Mouse (Mus musculus): ENCODE data around the gene Fndc8. TPM values are rescaled to one million over a fixed set of nuclear protein-coding genes. Genes with fewer than 3 reads are reported as not detected.

Gene Fndc8
- polyA plus RNA-seq, 1 experiment: 0.08 TPM

DNA sequence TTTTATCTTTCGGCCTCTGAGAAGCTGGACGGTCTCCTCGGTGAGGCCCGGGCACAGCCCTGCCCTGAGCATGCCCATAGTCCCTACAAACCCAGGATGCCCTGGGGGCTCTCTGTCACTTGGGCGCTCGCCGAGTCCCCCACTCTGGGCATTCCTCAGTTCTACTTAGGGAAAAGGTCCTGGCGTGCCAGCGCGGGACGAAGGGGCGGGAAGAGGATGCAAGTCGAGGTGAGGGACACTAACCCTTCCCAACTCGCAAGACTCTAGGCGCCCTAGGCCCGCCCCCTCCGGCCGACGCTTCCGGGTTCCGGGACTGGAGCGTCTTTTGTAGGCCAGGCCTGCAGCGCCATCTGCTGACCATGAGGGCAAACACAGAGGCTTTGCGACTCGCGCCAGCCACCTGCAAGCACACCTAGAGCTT, 1.6 kb upstream of the Fndc8 start, which contains the start of gene Rad51d:
TSS of gene Rad51d (minus strand) at position 273 of the 421 bp plus-strand sequence.
- Histone ChIP-seq H3K4me3 (ENCODE audit: insufficient read depth, poor library complexity, severe bottlenecking) (peak within 1 kb of the TSS; percentile 49), H3K79me3 (ENCODE audit: low read depth) (no peaks in the 10 kb centered on the region), H3K36me3 (ENCODE audit: control insufficient read depth, insufficient read depth) (no peaks in the 10 kb centered on the region), H3K27me3 (ENCODE audit: control insufficient read depth, insufficient read depth, insufficient read length) (no peaks in the 10 kb centered on the region), H3K79me2 (ENCODE audit: control insufficient read depth, insufficient read depth) (no peaks in the 10 kb centered on the region), H3ac (ENCODE audit: control insufficient read depth, insufficient read length, low read depth) (peak within 1 kb of the TSS; percentile 72)
- peak; percentile 48 for TF ChIP-seq CTCF (IDR thresholded peaks at IDR 0.05; ENCODE audit: control insufficient read depth, insufficient read depth, insufficient read length)
- peak; percentile 50 for TF ChIP-seq MAX (IDR thresholded peaks at IDR 0.05)
- TF ChIP-seq MYOG (IDR thresholded peaks at IDR 0.05; ENCODE audit: control insufficient read depth, extremely low read depth, insufficient read length): no peak

DNA sequence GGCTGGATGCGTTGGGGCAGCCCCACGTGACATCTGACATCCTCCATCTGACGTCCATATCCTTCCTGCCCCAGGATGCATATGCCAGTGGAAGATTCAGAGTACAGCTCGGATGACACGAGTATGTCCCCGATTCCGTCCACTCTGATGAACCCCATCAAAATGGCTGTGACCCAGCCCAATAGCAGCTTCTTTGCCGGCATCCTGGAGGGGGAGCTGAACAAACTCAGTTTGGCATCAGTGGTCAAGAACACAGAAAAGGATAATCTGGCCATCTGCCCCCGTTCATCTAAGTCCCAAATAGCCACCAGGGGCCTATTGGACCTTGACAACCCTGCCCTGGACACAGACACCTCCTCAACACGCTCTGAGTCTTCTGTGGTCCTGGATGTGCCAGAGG, 5.6 kb downstream of the Fndc8 start:
- H3ac ChIP-seq (ENCODE audit: control insufficient read depth, insufficient read length, low read depth): no peak overlapping the region
- no peak overlapping the region for H3K4me3 ChIP-seq (ENCODE audit: insufficient read depth, poor library complexity, severe bottlenecking)
- TF ChIP-seq FOSL1 (IDR thresholded peaks at IDR 0.05; ENCODE audit: insufficient read depth, low read length, poor library complexity, severe bottlenecking): no peak
- no peak for TF ChIP-seq MAX (IDR thresholded peaks at IDR 0.05)
- TF ChIP-seq CTCF (IDR thresholded peaks at IDR 0.05; ENCODE audit: control insufficient read depth, insufficient read depth, insufficient read length): no peak
- no peak for TF ChIP-seq MYOG (IDR thresholded peaks at IDR 0.05; ENCODE audit: control insufficient read depth, extremely low read depth, insufficient read length)
- TF ChIP-seq MYOD1 (IDR thresholded peaks at IDR 0.05; ENCODE audit: control insufficient read depth, insufficient read length, low read depth): no peak
- peaks cover 30% of the 10 kb centered on the region for H3K36me3 ChIP-seq (ENCODE audit: control insufficient read depth, insufficient read depth)
- no peaks in the 10 kb centered on the region for H3K27me3 ChIP-seq (ENCODE audit: control insufficient read depth, insufficient read depth, insufficient read length)
- no peaks in the 10 kb centered on the region for H3K79me2 ChIP-seq (ENCODE audit: control insufficient read depth, insufficient read depth)
- no peaks in the 10 kb centered on the region for H3K79me3 ChIP-seq (ENCODE audit: low read depth)

DNA sequence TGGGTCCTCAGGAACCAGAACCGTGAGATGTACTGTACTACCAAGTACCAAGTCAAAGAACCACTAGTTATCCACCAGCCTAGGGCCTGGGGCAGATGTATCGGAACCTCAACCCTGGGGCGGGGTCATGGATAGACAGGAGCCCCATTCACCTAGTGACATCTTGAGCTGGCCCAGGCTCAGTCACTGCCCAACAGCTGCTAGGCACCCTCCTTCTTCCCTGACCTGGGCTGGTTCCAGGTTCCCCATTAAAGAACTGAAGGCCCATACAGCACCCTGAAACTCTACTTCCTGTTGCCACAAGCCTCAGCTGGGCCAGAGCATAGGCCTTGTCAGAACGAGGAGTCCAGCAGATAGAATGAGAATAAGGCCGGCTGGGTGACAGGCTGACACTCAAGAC, 7.8 kb downstream of the Fndc8 start:
- TF ChIP-seq MYOD1 (IDR thresholded peaks at IDR 0.05; ENCODE audit: control insufficient read depth, insufficient read length, low read depth) (no peak), CTCF (IDR thresholded peaks at IDR 0.05; ENCODE audit: control insufficient read depth, insufficient read depth, insufficient read length) (no peak), CEBPB (IDR thresholded peaks at IDR 0.05; ENCODE audit: low read depth) (no peak), FOSL1 (IDR thresholded peaks at IDR 0.05; ENCODE audit: insufficient read depth, low read length, poor library complexity, severe bottlenecking) (no peak), MYOG (IDR thresholded peaks at IDR 0.05; ENCODE audit: control insufficient read depth, extremely low read depth, insufficient read length) (no peak), USF1 (IDR thresholded peaks at IDR 0.05; ENCODE audit: low read depth) (no peak)
- H3K27me3 ChIP-seq (ENCODE audit: control insufficient read depth, insufficient read depth, insufficient read length): no peaks in the 10 kb centered on the region
- H3K79me3 ChIP-seq (ENCODE audit: low read depth): no peaks in the 10 kb centered on the region
- H3ac ChIP-seq (ENCODE audit: control insufficient read depth, insufficient read length, low read depth): no peak overlapping the region
- no peaks in the 10 kb centered on the region for H3K79me2 ChIP-seq (ENCODE audit: control insufficient read depth, insufficient read depth)
- no peak overlapping the region for H3K4me3 ChIP-seq (ENCODE audit: insufficient read depth, poor library complexity, severe bottlenecking)
- H3K36me3 ChIP-seq (ENCODE audit: control insufficient read depth, insufficient read depth): peaks cover 47% of the 10 kb centered on the region

DNA sequence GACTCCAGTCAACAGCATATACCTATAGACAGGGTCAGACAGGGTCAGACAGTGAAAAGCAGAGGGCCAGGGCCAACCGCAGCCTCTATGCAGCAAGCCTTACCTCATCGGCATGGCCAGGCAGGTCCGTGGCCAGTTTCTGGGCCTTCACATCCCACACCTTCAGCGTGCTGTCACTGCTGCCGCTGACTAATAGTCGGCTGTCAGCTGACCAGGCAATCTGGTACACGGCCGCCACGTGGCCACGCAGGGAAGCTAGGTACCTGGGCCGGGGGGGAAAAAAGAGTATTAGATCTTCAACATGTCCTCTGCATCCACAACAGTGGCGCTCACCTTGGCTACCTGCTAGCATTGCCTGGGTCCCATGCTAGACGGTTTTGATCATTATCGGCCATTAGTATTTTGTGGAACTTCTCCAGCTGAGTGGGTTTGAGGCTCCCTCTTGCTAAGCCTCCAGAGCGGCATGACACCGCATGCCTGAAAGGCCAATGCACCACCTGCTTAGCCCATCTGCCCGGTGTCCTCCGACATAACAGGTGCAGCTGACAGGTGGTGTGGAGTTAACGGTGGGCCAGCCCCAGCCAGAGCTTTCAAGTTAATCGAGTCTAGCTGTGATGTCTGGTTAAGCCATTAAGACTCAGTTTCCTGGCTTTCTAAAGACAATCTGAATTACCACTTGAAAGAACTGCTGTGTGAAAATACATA, 9.8 kb downstream of the Fndc8 start:
- no peaks in the 10 kb centered on the region for H3K79me3 ChIP-seq (ENCODE audit: low read depth)
- no peak for TF ChIP-seq CTCF (IDR thresholded peaks at IDR 0.05; ENCODE audit: control insufficient read depth, insufficient read depth, insufficient read length)
- no peak overlapping the region for H3K4me3 ChIP-seq (ENCODE audit: insufficient read depth, poor library complexity, severe bottlenecking)
- no peak overlapping the region for H3ac ChIP-seq (ENCODE audit: control insufficient read depth, insufficient read length, low read depth)
- H3K36me3 ChIP-seq (ENCODE audit: control insufficient read depth, insufficient read depth): peaks cover 62% of the 10 kb centered on the region
- peaks cover 2% of the 10 kb centered on the region for H3K79me2 ChIP-seq (ENCODE audit: control insufficient read depth, insufficient read depth)
- no peaks in the 10 kb centered on the region for H3K27me3 ChIP-seq (ENCODE audit: control insufficient read depth, insufficient read depth, insufficient read length)

DNA sequence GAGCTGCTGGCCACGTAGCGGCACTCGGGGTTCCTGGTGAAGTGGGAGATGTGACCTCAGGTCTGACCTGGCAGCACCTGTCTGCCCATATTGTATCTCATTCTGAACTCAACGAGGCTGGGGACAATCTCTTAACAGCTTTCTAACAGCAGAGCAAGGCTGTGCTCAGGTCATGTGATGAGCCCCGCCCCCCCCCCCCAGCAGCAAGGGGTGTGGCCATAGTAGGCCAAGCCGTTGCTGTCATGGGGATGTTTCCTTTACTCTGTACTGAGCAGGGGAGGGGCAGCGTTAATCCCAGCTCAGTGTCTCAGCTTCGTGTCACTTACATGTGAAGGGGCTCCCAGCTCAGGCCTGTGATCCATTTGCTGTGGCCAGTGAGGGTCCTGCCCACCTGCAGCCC, 13.0 kb downstream of the Fndc8 start:
- no peak for TF ChIP-seq USF1 (IDR thresholded peaks at IDR 0.05; ENCODE audit: low read depth)
- TF ChIP-seq MYOD1 (IDR thresholded peaks at IDR 0.05; ENCODE audit: control insufficient read depth, insufficient read length, low read depth): no peak
- TF ChIP-seq CTCF (IDR thresholded peaks at IDR 0.05; ENCODE audit: control insufficient read depth, insufficient read depth, insufficient read length): no peak
- TF ChIP-seq MAX (IDR thresholded peaks at IDR 0.05): no peak
- TF ChIP-seq FOSL1 (IDR thresholded peaks at IDR 0.05; ENCODE audit: insufficient read depth, low read length, poor library complexity, severe bottlenecking): no peak
- no peak for TF ChIP-seq MYOG (IDR thresholded peaks at IDR 0.05; ENCODE audit: control insufficient read depth, extremely low read depth, insufficient read length)
- TF ChIP-seq CEBPB (IDR thresholded peaks at IDR 0.05; ENCODE audit: low read depth): no peak
- peaks cover 16% of the 10 kb centered on the region for H3K79me2 ChIP-seq (ENCODE audit: control insufficient read depth, insufficient read depth)
- H3K36me3 ChIP-seq (ENCODE audit: control insufficient read depth, insufficient read depth): peaks cover 60% of the 10 kb centered on the region
- H3K27me3 ChIP-seq (ENCODE audit: control insufficient read depth, insufficient read depth, insufficient read length): no peaks in the 10 kb centered on the region
- H3ac ChIP-seq (ENCODE audit: control insufficient read depth, insufficient read length, low read depth): no peak overlapping the region
- no peak overlapping the region for H3K4me3 ChIP-seq (ENCODE audit: insufficient read depth, poor library complexity, severe bottlenecking)
- peaks cover 7% of the 10 kb centered on the region for H3K79me3 ChIP-seq (ENCODE audit: low read depth)

DNA sequence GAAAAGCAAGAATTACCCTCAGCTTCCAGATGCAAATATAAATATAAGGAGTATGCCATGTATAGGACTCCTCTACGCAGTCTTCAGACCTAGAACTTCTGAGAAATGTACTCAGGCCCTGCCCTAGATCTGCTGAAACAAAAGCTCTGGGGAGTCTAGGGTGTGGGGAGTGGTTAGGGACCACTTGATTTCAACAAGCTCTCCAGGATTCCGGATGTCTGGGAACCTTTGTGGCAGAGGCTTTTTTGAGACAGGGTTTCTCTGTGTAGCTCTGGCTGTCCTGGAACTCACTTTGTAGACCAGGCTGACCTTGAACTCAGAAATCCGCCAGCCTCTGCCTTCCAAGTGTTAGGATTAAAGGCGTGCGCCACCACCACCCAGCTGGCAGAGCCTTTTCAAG, 13.9 kb downstream of the Fndc8 start:
- TF ChIP-seq USF1 (IDR thresholded peaks at IDR 0.05; ENCODE audit: low read depth) (no peak), MYOD1 (IDR thresholded peaks at IDR 0.05; ENCODE audit: control insufficient read depth, insufficient read length, low read depth) (no peak), CTCF (IDR thresholded peaks at IDR 0.05; ENCODE audit: control insufficient read depth, insufficient read depth, insufficient read length) (no peak), FOSL1 (IDR thresholded peaks at IDR 0.05; ENCODE audit: insufficient read depth, low read length, poor library complexity, severe bottlenecking) (no peak), MYOG (IDR thresholded peaks at IDR 0.05; ENCODE audit: control insufficient read depth, extremely low read depth, insufficient read length) (no peak), CEBPB (IDR thresholded peaks at IDR 0.05; ENCODE audit: low read depth) (no peak), MAX (IDR thresholded peaks at IDR 0.05) (no peak)
- Histone ChIP-seq H3K36me3 (ENCODE audit: control insufficient read depth, insufficient read depth) (peaks cover 52% of the 10 kb centered on the region), H3ac (ENCODE audit: control insufficient read depth, insufficient read length, low read depth) (no peak overlapping the region)

More for the DNA sequence above, 13.9 kb downstream of the Fndc8 start:
- Histone ChIP-seq H3K4me3 (ENCODE audit: insufficient read depth, poor library complexity, severe bottlenecking) (no peak overlapping the region), H3K79me3 (ENCODE audit: low read depth) (peaks cover 7% of the 10 kb centered on the region), H3K27me3 (ENCODE audit: control insufficient read depth, insufficient read depth, insufficient read length) (no peaks in the 10 kb centered on the region), H3K79me2 (ENCODE audit: control insufficient read depth, insufficient read depth) (peaks cover 16% of the 10 kb centered on the region)

Measured in C2C12 (cell line).